Mouse (Mus musculus): ENCODE measurements around the gene Nfix.

DNA sequence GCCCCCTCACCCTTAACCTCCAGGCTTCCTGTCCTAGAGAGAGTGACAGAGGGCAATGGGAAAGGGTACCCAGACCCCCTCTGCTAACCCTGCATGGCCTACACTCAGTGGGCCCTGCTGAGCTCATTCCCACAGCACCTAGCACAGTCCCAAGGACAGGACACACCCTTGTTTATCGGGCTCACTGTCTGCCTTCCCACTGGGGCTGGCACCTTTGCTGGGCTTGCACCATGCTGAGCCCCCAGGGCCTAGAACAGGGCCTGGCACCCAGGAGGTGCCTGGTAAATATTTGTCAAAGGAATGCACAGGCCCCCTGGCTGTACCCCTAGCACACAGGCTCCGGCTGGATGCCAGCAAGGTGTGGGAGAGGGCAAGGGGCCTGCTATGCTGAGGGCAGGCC is 9.6 kb downstream of the Nfix start:
- no peak for TF ChIP-seq CTCF (IDR thresholded peaks at IDR 0.05)
- TF ChIP-seq EP300 (IDR thresholded peaks at IDR 0.05; ENCODE audit: insufficient read depth, low read depth, low read length), result no peak
- TF ChIP-seq POLR2A (IDR thresholded peaks at IDR 0.05; ENCODE audit: insufficient read depth, low read depth, low read length), result no peak

All from heart, adult 2 months (tissue).